Mouse (Mus musculus) spleen, adult 2 months (tissue): ENCODE data around the gene Agbl4. TPM values are rescaled to one million over a fixed set of nuclear protein-coding genes. Genes with fewer than 3 reads are reported as not detected.

Experiments used
- DNase-seq, 2 experiments: peaks; one replicate each; pipeline versions ENCODE4 v3.0.0 to v3.0.0-alpha.2; 2012 to 2021; ENCODE audit warnings: low spot score in 2 of 2, low read depth in 1 of 2
- H3K27ac ChIP-seq: fragments of 200-500 bp; 2 replicates; pipeline ENCODE4 v1.5.1; 2012; ENCODE audit warnings: low read length, inconsistent platforms; ENCODE audit not compliant: insufficient read depth
- H3K27me3 ChIP-seq: fragments of 200-500 bp; 2 replicates; pipeline ENCODE4 v1.6.1; 2012; ENCODE audit warnings: mild to moderate bottlenecking, moderate library complexity, low read length, inconsistent platforms; ENCODE audit not compliant: control insufficient read depth, insufficient read depth
- H3K36me3 ChIP-seq: fragments of 200-500 bp; 2 replicates; pipeline ENCODE4 v1.6.1; 2012; ENCODE audit warnings: mild to moderate bottlenecking, low read length, inconsistent platforms; ENCODE audit not compliant: control insufficient read depth, insufficient read depth
- H3K4me1 ChIP-seq: fragments of 200-500 bp; 2 replicates; pipeline ENCODE4 v1.6.1; 2011; ENCODE audit warnings: inconsistent platforms; ENCODE audit not compliant: control insufficient read depth, insufficient read depth, insufficient read length
- H3K4me3 ChIP-seq: fragments of 200-500 bp; 2 replicates; pipeline ENCODE4 v1.5.1; 2011; ENCODE audit warnings: mild to moderate bottlenecking, inconsistent platforms; ENCODE audit not compliant: insufficient read depth, insufficient read length; ENCODE audit errors: extremely low read depth
- CTCF ChIP-seq: fragments of 200-500 bp; IDR thresholded peaks from 2 replicates; pipeline ENCODE4 v1.5.1; 2011; ENCODE audit warnings: mild to moderate bottlenecking, inconsistent platforms; ENCODE audit not compliant: insufficient read depth, insufficient read length, insufficient replicate concordance; ENCODE audit errors: extremely low read depth
- POLR2A ChIP-seq: fragments of 200-500 bp; IDR thresholded peaks from 2 replicates; pipeline ENCODE4 v1.6.1; 2011; ENCODE audit warnings: low read depth, low read length, inconsistent platforms
- WGBS: fragments of 180-500 bp; shearing (Covaris S2); methylation state at CpG from one replicate; pipeline ENCODE4 v1.1.7; 2018; 5-methylcytosine and 5-hydroxymethylcytosine counted together
- polyA plus RNA-seq: library from polyadenylated mRNA; depleted of rRNA; stranded (reverse); fragments of >200 nt; gene quantifications from 2 replicates; pipeline ENCODE4 v1.2.3, GENCODE M21; 2012

Agbl4 gene
- polyA plus RNA-seq, 1 experiment = 0.18 TPM

GRCm38 (mm10) chr4:111594655-111595295 lies 1197.3 kb downstream of the Agbl4 start:
- no peak for DNase-seq
- H3K4me3 ChIP-seq = no peak overlapping the region
- no peaks in the 10 kb centered on the region for H3K4me1 ChIP-seq
- H3K36me3 ChIP-seq = no peaks in the 10 kb centered on the region
- no peak for TF ChIP-seq CTCF
- TF ChIP-seq POLR2A = no peak
- H3K27me3 ChIP-seq = no peaks in the 10 kb centered on the region
- WGBS = 84% methylated on average over 3 of the region's 3 CpGs
- H3K27ac ChIP-seq = no peak overlapping the region

- Histone ChIP-seq H3K4me1 (no peaks in the 10 kb centered on the region), H3K27ac (no peak overlapping the region), H3K27me3 (no peaks in the 10 kb centered on the region), H3K4me3 (no peak overlapping the region), H3K36me3 (no peaks in the 10 kb centered on the region)
- WGBS = 87% methylated on average over 2 of the region's 2 CpGs
- TF ChIP-seq POLR2A = no peak
- TF ChIP-seq CTCF = no peak
- no peak for DNase-seq
Measured at GRCm38 (mm10) chr4:111597249-111597661, 1199.8 kb downstream of the Agbl4 start.

- TF ChIP-seq POLR2A = no peak
- TF ChIP-seq CTCF = no peak
- no peaks in the 10 kb centered on the region for H3K4me1 ChIP-seq
- no peaks in the 10 kb centered on the region for H3K36me3 ChIP-seq
- no peak for DNase-seq
- H3K27me3 ChIP-seq = no peaks in the 10 kb centered on the region
- H3K4me3 ChIP-seq = no peak overlapping the region
- WGBS = 79% methylated on average over 1 of the region's 1 CpGs
- no peak overlapping the region for H3K27ac ChIP-seq
Measured at GRCm38 (mm10) chr4:111597986-111598385, 1200.5 kb downstream of the Agbl4 start.

- no peak for DNase-seq
- Histone ChIP-seq H3K4me1 (no peaks in the 10 kb centered on the region), H3K27ac (no peak overlapping the region), H3K4me3 (no peak overlapping the region), H3K27me3 (no peaks in the 10 kb centered on the region), H3K36me3 (no peaks in the 10 kb centered on the region)
- 85% methylated on average over 2 of the region's 2 CpGs for WGBS
- TF ChIP-seq POLR2A (no peak), CTCF (no peak)
Measured at GRCm38 (mm10) chr4:111603194-111603593, 1205.7 kb downstream of the Agbl4 start.

- Histone ChIP-seq H3K4me3 (no peak overlapping the region), H3K36me3 (no peaks in the 10 kb centered on the region), H3K4me1 (no peaks in the 10 kb centered on the region), H3K27ac (no peak overlapping the region), H3K27me3 (no peaks in the 10 kb centered on the region)
- no peak for DNase-seq
- WGBS = 92% methylated on average over 8 of the region's 8 CpGs
- TF ChIP-seq CTCF (no peak), POLR2A (no peak)
Measured at GRCm38 (mm10) chr4:111607826-111608500, 1210.5 kb downstream of the Agbl4 start.

- Histone ChIP-seq H3K4me3 (no peak overlapping the region), H3K4me1 (no peaks in the 10 kb centered on the region), H3K36me3 (no peaks in the 10 kb centered on the region), H3K27me3 (no peaks in the 10 kb centered on the region), H3K27ac (no peak overlapping the region)
- 50% methylated on average over 2 of the region's 2 CpGs for WGBS
- no peak for DNase-seq
- TF ChIP-seq CTCF = no peak
- no peak for TF ChIP-seq POLR2A
Measured at GRCm38 (mm10) chr4:111621865-111622264, 1224.4 kb downstream of the Agbl4 start.

GRCm38 (mm10) chr4:111624914-111625313 lies 1227.5 kb downstream of the Agbl4 start:
- Histone ChIP-seq H3K4me1 (no peaks in the 10 kb centered on the region), H3K27ac (no peak overlapping the region), H3K4me3 (no peak overlapping the region), H3K36me3 (no peaks in the 10 kb centered on the region), H3K27me3 (no peaks in the 10 kb centered on the region)
- TF ChIP-seq POLR2A = no peak
- TF ChIP-seq CTCF = no peak
- DNase-seq = no peak
- 66% methylated on average over 5 of the region's 5 CpGs for WGBS
